Comparison of ENCODE assay signal across 8 mouse cellular contexts in the genomic region with DNA sequence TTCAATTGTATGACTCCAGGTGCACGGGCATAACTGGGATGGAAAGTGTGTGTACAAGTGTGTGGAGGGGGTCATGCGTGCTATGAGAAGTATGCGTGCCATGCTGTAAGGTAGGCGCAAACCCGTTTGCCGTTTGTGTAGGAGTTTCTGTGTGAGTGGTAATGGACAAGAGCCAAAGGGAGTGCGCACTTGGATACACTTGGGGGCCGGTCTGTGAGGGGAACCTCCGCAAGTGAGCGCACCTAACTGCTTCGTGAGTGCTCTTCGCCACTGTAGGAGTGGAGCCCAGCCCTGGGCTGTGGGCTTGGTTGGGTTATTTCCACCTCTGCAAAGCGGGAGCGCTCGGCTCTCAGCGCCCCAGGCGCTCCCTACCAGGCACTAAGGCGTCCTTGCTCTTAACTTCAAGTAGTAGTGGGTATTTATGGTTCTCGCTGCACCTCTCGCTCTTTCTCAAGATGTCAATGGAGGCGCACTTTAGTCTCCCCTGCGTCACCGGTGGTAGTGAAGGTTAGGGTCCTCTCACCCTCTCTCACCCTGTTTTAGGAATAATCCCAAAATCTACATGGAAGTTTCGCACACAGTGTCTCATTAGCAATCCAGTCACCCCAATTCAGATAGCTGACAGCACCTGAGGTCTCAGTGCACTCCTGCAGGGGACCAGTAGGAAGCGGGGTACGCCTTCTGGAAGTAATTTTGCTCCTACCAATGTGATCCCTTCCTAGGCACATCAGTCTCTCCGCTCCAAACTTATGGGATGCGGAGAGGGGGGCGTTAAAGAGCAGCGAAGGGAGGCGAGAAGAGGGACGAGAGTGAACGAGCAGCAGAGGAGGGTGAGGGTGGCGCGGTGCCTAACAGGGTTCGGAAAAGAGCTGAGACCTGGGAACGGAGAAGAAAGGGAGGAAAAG. TPM values are rescaled to one million over a fixed set of nuclear protein-coding genes. Genes with fewer than 3 reads are reported as not detected.
A peak's percentile ranks its signal among the peaks of the same experiment; 100 is the strongest.
DNase-seq lines count a peak whose midpoint lies in the region; ATAC-seq and TF ChIP-seq lines count a peak whose summit lies in the region.

No protein-coding gene starts in this region.

- H3K27ac ChIP-seq in gastrocnemius, adult 2 months = peak overlapping the region; percentile 95
- peak overlapping the region; percentile 100 for H3K27ac ChIP-seq in heart, embryonic 13.5 days (replicated peaks)
- H3K27ac ChIP-seq in kidney, postnatal 0 days = peak overlapping the region; percentile 100

- H3K9ac ChIP-seq in heart, embryonic 13.5 days = peak overlapping the region; percentile 97
- H3K9ac ChIP-seq in kidney, postnatal 0 days (ENCODE audit: low read depth, low read length) = peak overlapping the region; percentile 95

- H3K4me2 ChIP-seq in heart, embryonic 13.5 days = peak overlapping the region; percentile 99
- H3K4me2 ChIP-seq in kidney, postnatal 0 days (ENCODE audit: low read length) = peak overlapping the region; percentile 93

- intact Hi-C loops in gastrocnemius, adult 2 months (cut with DNase I) = loop anchor here (1.0 to 10.0 kb wide), 4 partner anchors 86 to 964 kb away; no protein-coding TSS in a partner anchor

- H3K27me3 ChIP-seq in heart, embryonic 13.5 days (replicated peaks) = no peaks in the 10 kb centered on the region
- no peaks in the 10 kb centered on the region for H3K27me3 ChIP-seq in kidney, postnatal 0 days (ENCODE audit: insufficient read depth, low read length)

- no peak for ATAC-seq in heart, embryonic 13.5 days (ENCODE audit: extremely low read depth, insufficient number of reproducible peaks, low FRiP score, low TSS enrichment)
- ATAC-seq in kidney, postnatal 0 days (replicated peaks; ENCODE audit: low FRiP score, low read depth) = no peak

- H3K4me1 ChIP-seq in heart, embryonic 13.5 days = peaks cover 63% of the 10 kb centered on the region
- H3K4me1 ChIP-seq in kidney, postnatal 0 days (replicated peaks; ENCODE audit: insufficient read depth, low read length) = peaks cover 28% of the 10 kb centered on the region

- peak; percentile 61 for DNase-seq in gastrocnemius, adult 2 months
- no peak for DNase-seq in gastrocnemius, adult 18-20 months (ENCODE audit: low spot score)
- DNase-seq in CD4-positive helper T cell, adult 2 months (ENCODE audit: low read depth, low spot score) = peak; percentile 78
- peak; percentile 67 for DNase-seq in cerebellum, adult 8-10 months
- DNase-seq in kidney, postnatal 0 days (ENCODE audit: low spot score) = peak; percentile 80
- DNase-seq in lung, postnatal 4 days = peak; percentile 63 to 64
- peak; percentile 66 for DNase-seq in thymus, postnatal 0 days (ENCODE audit: low spot score)

- under 1% methylated on average over 37 of the region's 37 CpGs for WGBS in heart, embryonic 13.5 days
- WGBS in kidney, postnatal 0 days = under 1% methylated on average over 37 of the region's 37 CpGs

- H3K9me3 ChIP-seq in heart, embryonic 13.5 days = no peaks in the 10 kb centered on the region
- no peaks in the 10 kb centered on the region for H3K9me3 ChIP-seq in kidney, postnatal 0 days (replicated peaks; ENCODE audit: low read length)

- no peaks in the 10 kb centered on the region for H3K36me3 ChIP-seq in heart, embryonic 13.5 days
- H3K36me3 ChIP-seq in kidney, postnatal 0 days (ENCODE audit: insufficient read depth, low read length) = no peaks in the 10 kb centered on the region

- TF ChIP-seq CTCF in gastrocnemius, adult 2 months (IDR thresholded peaks at IDR 0.05) = peak; percentile 6; the same call in 1 of the 2 replicates
- TF ChIP-seq CTCF in kidney, postnatal 0 days (IDR thresholded peaks at IDR 0.05; ENCODE audit: low read depth) = no peak

- peak overlapping the region; percentile 99 for H3K4me3 ChIP-seq in gastrocnemius, adult 2 months
- H3K4me3 ChIP-seq in heart, embryonic 13.5 days = peak overlapping the region; percentile 92
- H3K4me3 ChIP-seq in kidney, postnatal 0 days (replicated peaks; ENCODE audit: low read depth, low read length) = peak overlapping the region; percentile 76

RNA-seq across cellular contexts. Expression of gene Zmiz1, which starts 0.6 kb away (rescaled TPM):
- total RNA-seq in gastrocnemius, adult 2 months (2021) = 10 to 100 TPM; 27.4 to 34.5 TPM
- total RNA-seq in gastrocnemius, adult 18-20 months (2021) = 10 to 100 TPM; 26.6 to 28.6 TPM
- polyA plus RNA-seq in heart, embryonic 13.5 days (2015; fragmentation: Nextera tagmentation; extraction: Ambion mirVana) = 25.1 and 25.7 TPM in 2 replicates
- 25.0 and 26.6 TPM in 2 replicates for polyA plus RNA-seq in kidney, postnatal 0 days (2015; fragmentation: Nextera tagmentation; extraction: Ambion mirVana)
- polyA plus RNA-seq in thymus, postnatal 0 days (2015; fragmentation: Nextera tagmentation; extraction: Ambion mirVana) = 19.9 and 26.4 TPM in 2 replicates
